Mouse (Mus musculus) C2C12 (cell line): ENCODE data around the gene Gm45618. TPM values are rescaled to one million over a fixed set of nuclear protein-coding genes. Genes with fewer than 3 reads are reported as not detected.
A peak's percentile ranks its signal among the peaks of the same experiment; 100 is the strongest.

Experiments
- H3K27me3 ChIP-seq: one replicate; pipeline ENCODE4 v1.6.1; 2011; ENCODE audit not compliant: control insufficient read depth, insufficient read depth, insufficient read length
- H3K36me3 ChIP-seq: one replicate; pipeline ENCODE4 v1.6.1; 2011; ENCODE audit not compliant: control insufficient read depth, insufficient read depth
- H3K4me3 ChIP-seq: one replicate; pipeline ENCODE4 v1.5.1; 2011; ENCODE audit warnings: mild to moderate bottlenecking, control low read depth; ENCODE audit not compliant: poor library complexity, insufficient read depth, severe bottlenecking
- H3K79me2 ChIP-seq: one replicate; pipeline ENCODE4 v1.6.1; 2011; ENCODE audit not compliant: control insufficient read depth, insufficient read depth
- H3K79me3 ChIP-seq: one replicate; pipeline ENCODE4 v1.6.1; 2011; ENCODE audit warnings: low read depth, control low read depth
- H3ac ChIP-seq: one replicate; pipeline ENCODE3; 2011; ENCODE audit warnings: low read depth; ENCODE audit not compliant: control insufficient read depth, insufficient read length
- CEBPB ChIP-seq: IDR thresholded peaks from one replicate; pipeline ENCODE4 v1.6.1; 2011; ENCODE audit warnings: low read depth, mild to moderate bottlenecking, control low read depth, moderate library complexity
- CTCF ChIP-seq: IDR thresholded peaks from one replicate; pipeline ENCODE4 v1.5.1; 2011; ENCODE audit not compliant: control insufficient read depth, insufficient read depth, insufficient read length
- FOSL1 ChIP-seq: IDR thresholded peaks from one replicate; pipeline ENCODE4 v1.8.0; 2011; ENCODE audit warnings: mild to moderate bottlenecking, low read length; ENCODE audit not compliant: poor library complexity, insufficient read depth, severe bottlenecking
- MAX ChIP-seq: IDR thresholded peaks from one replicate; pipeline ENCODE4 v1.6.1; 2011; ENCODE audit warnings: mild to moderate bottlenecking, control low read depth
- MYOD1 ChIP-seq: IDR thresholded peaks from one replicate; pipeline ENCODE4 v1.6.1; 2011; ENCODE audit warnings: low read depth; ENCODE audit not compliant: control insufficient read depth, insufficient read length
- MYOG ChIP-seq: IDR thresholded peaks from one replicate; pipeline ENCODE4 v1.6.1; 2011; ENCODE audit not compliant: control insufficient read depth, insufficient read length; ENCODE audit errors: extremely low read depth
- USF1 ChIP-seq: IDR thresholded peaks from one replicate; pipeline ENCODE4 v1.6.1; 2011; ENCODE audit warnings: low read depth, mild to moderate bottlenecking, control low read depth, moderate library complexity
- polyA plus RNA-seq: library from polyadenylated mRNA; unstranded; fragments of >200 nt; fragmentation: generic; extraction: Trizol; gene quantifications from one replicate; pipeline ENCODE4 v1.2.1, GENCODE M21; 2012; ENCODE audit warnings: missing spikeins

Gm45618 gene
- polyA plus RNA-seq, 1 experiment = not detected

DNA sequence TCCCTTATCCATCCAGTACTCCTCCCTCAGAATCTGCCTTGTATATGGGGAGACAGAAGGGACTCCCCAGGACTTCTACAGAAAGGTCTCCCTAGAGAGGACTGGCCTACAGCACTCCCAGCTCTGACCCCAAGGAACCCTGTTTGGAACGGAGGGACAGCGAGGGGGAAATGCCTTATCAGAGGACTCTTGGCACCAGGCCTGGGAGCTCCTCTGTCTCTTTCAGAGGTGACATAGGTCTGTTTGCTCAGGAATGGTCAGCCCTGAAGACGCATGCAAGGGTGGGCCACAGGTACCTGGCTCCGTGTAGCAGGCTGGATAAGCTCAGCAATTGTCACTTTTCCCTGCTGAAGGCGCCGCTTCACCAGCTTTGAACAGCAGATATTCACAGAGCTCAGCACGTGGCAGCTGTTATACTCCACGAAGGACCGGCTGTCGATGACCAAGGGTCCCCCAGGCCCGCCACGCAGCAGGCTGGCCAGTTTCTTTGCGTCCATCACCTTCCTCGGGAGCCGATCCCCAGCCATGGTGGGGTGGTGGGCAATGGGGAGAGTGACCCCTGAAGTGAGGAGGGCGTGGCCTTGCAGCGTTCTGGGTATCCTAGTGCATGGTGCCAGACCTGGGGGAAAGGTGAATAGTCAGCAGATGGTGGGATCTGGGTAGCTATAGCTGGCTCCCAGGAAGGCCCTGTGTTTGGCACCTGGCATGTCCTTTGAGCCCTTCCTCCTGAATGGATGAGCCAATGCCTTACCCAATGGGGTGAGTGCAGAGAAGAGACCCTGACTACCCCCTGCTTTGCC, 30.7 kb downstream of the Gm45618 start:
- Histone ChIP-seq H3K79me2 (peaks cover 21% of the 10 kb centered on the region), H3K36me3 (peaks cover 10% of the 10 kb centered on the region), H3K4me3 (no peak overlapping the region), H3K79me3 (no peaks in the 10 kb centered on the region), H3K27me3 (no peaks in the 10 kb centered on the region), H3ac (no peak overlapping the region)
- no peak for TF ChIP-seq MAX
- TF ChIP-seq MYOD1 = no peak
- TF ChIP-seq FOSL1 = no peak
- no peak for TF ChIP-seq MYOG
- no peak for TF ChIP-seq CTCF
- no peak for TF ChIP-seq CEBPB
- TF ChIP-seq USF1 = no peak

DNA sequence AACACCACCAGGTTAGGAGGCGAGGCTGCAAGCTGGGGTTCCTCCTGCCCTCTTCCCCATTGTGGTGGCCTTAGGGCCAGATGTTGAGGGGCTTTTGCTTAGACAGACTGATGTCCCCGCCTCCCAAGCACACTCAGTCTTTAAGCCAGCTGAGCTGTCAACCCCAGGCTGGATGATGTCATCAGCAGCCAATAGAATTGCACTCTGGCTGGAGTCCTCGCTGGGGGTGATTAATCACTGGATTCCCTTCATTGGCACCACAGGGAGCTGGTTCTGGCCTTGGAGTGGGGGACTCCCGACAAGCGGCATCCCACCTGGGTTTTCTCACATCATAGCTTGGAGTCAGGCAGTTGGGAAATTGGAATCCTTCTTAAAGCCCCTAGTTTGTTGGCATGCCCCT, 31.6 kb downstream of the Gm45618 start:
- no peaks in the 10 kb centered on the region for H3K79me3 ChIP-seq
- no peak overlapping the region for H3ac ChIP-seq
- no peaks in the 10 kb centered on the region for H3K27me3 ChIP-seq
- no peak overlapping the region for H3K4me3 ChIP-seq
- TF ChIP-seq FOSL1 = no peak
- TF ChIP-seq CEBPB = no peak
- no peak for TF ChIP-seq MYOG
- TF ChIP-seq USF1 = no peak
- TF ChIP-seq MYOD1 = no peak
- TF ChIP-seq CTCF = no peak
- no peak for TF ChIP-seq MAX
- H3K36me3 ChIP-seq = peaks cover 10% of the 10 kb centered on the region
- H3K79me2 ChIP-seq = peaks cover 21% of the 10 kb centered on the region

DNA sequence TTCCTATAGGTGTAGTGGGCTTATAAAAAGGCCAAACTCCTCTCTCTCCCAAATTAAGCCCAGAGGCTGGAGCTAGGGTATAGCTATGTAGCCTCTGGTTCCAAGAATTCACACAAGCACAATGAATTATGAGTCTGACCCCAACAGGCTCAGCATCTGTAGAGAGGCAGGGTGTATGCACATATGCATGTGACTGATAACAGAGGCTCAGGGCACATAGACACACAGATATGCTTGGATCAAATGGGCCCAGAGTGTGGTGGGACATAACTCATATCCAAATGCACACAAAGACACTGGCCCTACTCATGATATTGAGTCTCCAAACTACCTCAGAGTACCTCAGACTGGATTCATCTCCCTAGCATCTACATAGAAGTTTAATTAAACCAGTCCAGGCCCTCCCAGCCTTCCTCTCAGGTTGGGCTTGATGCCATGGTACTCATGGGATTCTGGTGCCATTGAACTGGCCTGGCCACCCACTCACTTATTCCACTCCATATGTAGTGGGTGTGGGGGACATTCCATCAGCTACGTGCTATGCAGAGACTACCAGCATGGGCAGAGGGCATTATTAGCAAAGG, 33.4 kb downstream of the Gm45618 start:
- TF ChIP-seq CTCF (no peak), MAX (no peak)
- Histone ChIP-seq H3K4me3 (no peak overlapping the region), H3K27me3 (no peaks in the 10 kb centered on the region)

DNA sequence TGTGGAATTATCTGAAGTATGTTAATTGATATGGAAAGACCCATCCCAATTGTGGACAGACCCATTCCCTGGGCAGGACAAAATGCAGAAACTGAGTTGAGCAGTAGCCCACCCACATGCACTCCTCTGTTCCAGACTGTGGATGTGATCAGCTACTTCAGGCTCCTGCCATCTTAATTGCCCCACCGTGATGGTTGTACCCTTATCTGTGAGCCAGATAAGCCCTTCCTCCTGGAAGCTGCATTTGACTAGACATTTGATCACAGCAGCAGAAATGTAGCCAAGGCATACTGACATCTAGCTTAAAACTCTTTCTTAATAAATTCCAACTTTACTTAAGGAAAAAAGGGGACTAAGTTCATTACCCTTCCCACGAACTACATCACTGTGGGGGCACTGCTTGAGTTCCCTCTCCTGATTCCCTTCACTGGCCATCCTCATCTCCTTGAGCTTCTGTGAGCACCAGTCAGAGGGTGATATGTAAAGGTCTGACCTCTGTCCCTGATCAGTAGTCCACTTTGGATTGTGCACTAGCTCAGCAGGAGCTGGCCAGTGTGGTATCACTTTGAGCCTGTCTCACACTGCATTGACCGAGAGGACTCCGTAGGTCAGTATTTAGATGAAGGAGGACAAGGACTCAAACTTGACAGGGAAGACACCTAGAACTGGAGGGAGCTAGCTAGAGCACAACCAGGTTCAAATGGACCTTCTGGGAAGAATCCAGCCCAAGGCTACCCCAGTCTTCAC, 34.2 kb downstream of the Gm45618 start:
- H3K4me3 ChIP-seq = no peak overlapping the region
- H3K79me2 ChIP-seq = peaks cover 11% of the 10 kb centered on the region
- no peaks in the 10 kb centered on the region for H3K79me3 ChIP-seq
- no peaks in the 10 kb centered on the region for H3K27me3 ChIP-seq
- TF ChIP-seq MYOG (no peak), CEBPB (no peak), FOSL1 (no peak), MAX (no peak)
- H3K36me3 ChIP-seq = peaks cover 16% of the 10 kb centered on the region
- no peak overlapping the region for H3ac ChIP-seq

More for the DNA sequence above, 33.4 kb downstream of the Gm45618 start:
- H3K79me3 ChIP-seq = no peaks in the 10 kb centered on the region
- H3K36me3 ChIP-seq = peaks cover 15% of the 10 kb centered on the region
- peaks cover 19% of the 10 kb centered on the region for H3K79me2 ChIP-seq
- H3ac ChIP-seq = no peak overlapping the region

DNA sequence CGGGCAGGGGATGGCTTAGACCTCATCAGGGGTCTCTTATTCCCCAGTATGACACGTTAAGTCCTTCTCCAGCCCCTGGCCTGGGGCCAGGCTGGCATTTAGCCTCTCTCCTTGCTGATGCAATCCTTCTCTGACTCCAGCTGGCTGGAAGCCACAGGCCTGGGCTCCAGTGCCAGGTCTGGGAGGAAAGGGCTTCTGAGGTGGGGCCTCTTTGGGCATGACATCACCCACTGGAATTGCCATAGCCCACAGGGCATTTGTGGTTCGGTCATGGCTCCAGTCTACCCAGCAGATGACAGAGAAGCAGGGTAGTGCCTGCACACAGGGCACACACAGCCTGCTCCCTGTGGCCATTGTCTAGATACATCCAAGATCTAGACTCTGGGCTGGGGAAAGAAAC, 35.7 kb downstream of the Gm45618 start:
- Histone ChIP-seq H3K27me3 (no peaks in the 10 kb centered on the region), H3K36me3 (peaks cover 24% of the 10 kb centered on the region), H3ac (no peak overlapping the region), H3K4me3 (no peak overlapping the region), H3K79me2 (peaks cover 11% of the 10 kb centered on the region), H3K79me3 (no peaks in the 10 kb centered on the region)
- peak; percentile 90 for TF ChIP-seq CEBPB
- no peak for TF ChIP-seq MAX
- no peak for TF ChIP-seq CTCF
- TF ChIP-seq MYOD1 = no peak

DNA sequence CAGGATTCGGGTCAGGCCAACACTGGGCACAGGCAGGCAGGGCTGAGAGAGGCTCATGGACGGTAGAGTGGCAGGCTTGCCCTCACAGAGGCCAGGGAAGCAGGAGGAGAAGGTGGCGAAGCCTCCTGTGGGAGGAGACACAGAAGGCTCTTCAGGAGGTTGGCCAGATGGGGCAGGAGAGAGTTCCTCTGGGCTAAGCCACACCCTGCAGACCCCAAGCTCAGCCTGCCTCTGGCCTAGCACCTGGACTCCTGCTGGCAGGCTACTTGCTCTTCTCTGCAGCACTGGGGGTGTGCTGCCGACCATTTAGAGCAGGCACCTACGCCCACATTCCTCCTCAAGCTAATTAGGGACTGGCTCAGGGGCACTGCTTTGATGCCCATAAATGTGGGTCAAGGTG, 36.1 kb downstream of the Gm45618 start:
- H3K79me3 ChIP-seq = no peaks in the 10 kb centered on the region
- peak overlapping the region; percentile 39 for H3ac ChIP-seq
- TF ChIP-seq CEBPB (no peak), MYOG (no peak), USF1 (no peak), MYOD1 (no peak), CTCF (no peak), FOSL1 (no peak), MAX (no peak)
- peaks cover 24% of the 10 kb centered on the region for H3K36me3 ChIP-seq
- no peak overlapping the region for H3K4me3 ChIP-seq
- H3K79me2 ChIP-seq = peaks cover 11% of the 10 kb centered on the region
- H3K27me3 ChIP-seq = no peaks in the 10 kb centered on the region
